Mouse (Mus musculus) kidney, postnatal 25 days (tissue): ENCODE measurements at regions not wholly inside any gene's neighbourhood (a gene's known extent, or its start where the extent isn't known, plus 50 kb on each side); places are given as distances from the start of the nearest gene placed in this dataset.

Experiments
- DNase-seq, 2 experiments: peaks; one replicate each; pipeline ENCODE4 v3.0.0; 2021; ENCODE audit warnings: mixed read lengths in 2 of 2

DNA sequence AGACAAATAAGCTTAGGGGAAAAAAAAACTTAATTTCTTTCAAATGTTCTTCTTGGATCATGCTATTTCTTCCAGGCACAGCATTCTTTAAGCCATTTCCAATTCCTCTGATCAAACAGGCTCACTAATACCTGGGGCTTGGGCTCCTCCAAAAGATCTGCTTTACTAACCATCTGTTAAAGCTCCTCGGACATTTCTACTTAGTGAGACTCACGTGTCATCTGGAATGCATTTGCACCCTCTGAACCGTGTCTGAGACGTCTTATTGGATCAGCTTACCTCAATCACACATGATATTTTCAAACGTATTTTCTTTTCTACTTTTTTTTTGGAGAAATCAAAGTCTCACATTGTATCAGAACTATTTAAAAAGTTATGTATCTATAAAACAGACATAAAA lies 132.4 kb downstream of the Npr3 start:
- no peak for DNase-seq

DNA sequence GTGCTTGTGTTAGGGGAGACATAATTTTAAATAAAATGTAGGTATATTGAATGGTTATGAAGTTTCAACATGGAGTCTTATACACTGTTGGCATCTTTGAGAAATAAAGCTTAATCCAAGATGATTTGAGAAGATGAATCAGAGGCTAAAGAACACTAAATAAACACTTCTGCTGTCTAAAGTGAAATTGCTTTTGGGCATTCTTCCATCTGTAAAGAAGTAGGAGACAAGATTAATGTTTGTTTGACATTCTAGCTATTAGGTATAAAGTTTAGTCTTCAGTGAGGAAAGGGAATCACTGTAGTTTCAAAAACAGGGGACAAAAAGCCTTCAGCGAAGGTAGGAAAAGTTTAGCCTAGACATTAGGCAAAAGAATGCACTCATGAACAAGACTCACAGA lies 136.5 kb downstream of the Npr3 start:
- DNase-seq, result no peak

DNA sequence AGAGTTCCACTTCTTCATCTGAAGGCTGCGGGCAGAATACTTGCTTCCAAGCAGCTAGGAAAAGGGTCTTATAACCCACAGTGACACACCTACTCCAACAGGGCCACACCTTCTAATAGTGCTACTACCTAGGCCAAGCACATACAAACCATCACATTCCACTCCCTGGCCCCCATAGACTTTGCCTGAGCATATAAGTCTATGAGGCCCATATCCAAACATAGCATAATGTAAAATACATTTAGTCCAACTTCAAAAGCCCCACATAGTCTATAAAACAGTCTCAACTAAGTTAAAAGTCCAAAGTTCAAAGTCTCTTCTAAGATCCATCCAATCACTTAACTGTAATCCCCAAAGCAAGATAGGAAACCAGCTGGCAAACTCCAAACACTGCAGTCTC lies 149.1 kb downstream of the Npr3 start:
- no peak for DNase-seq

- no peak for DNase-seq
These were observed 150.3 kb downstream of the Npr3 start for GRCm38 (mm10) chr15:11756786-11757185.

DNA sequence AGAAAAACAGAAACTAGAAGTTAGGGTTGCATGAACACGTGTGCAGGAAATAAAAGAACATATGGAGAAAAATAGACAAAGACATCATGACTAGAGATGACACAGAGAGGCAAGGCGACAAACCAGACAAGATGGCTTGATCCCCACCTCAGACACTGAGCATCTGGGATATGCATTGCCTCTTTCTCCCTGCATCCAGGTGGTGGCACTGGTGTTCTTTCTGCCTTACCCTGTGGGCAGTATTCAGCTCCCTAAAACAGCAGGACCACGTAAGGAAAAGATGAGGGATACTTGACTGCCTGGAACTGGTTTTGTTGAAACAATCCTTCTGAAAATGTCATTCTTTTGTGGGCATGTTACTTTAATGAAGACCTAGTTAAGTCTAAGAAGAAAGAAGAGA lies 153.9 kb downstream of the Npr3 start:
- DNase-seq, result peak; percentile 57 to 63

DNA sequence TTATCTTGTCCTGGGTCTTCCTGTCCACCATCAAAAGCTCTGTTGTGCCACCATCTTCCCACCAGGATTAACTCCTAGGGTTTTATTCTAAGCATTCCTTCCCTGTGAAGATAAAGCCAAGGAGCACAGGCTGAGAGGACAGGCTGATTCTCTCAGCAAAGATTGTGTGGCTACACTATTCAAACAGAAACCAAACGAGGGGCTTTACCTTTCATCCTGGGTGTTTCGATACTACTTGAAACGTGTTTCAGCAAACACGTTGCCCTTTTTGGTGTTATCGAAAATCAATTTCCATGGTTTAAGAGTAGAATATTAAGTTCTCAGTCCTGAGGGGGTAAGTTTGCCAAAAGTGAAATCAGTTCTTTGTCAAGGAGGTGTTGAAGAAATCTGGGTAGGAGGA lies 156.2 kb downstream of the Npr3 start:
- no peak for DNase-seq

GRCm38 (mm10) chr15:11749509-11749908 lies 157.6 kb downstream of the Npr3 start:
- DNase-seq, result no peak

DNA sequence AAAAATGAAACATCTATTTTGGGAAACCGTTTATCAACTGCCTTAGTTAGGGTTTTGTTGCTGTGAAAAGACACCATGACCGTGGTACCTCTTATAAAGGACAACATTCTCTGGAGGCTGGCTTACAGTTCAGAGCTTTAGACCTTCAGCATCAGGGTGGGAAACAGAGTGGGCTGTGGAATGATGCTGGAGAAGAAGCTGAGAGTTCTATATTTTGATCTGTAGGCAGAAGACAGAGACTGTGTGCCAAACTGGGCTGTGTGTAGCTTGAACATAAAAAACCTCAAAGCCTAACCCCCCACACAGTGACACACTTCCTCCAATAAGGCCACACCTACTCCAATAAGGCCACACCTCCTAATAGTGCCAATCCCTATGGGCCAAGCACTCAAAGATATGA lies 158.8 kb downstream of the Npr3 start:
- DNase-seq, result no peak

- no peak for DNase-seq
These were observed 160.3 kb downstream of the Npr3 start for GRCm38 (mm10) chr15:11746754-11747153.

DNA sequence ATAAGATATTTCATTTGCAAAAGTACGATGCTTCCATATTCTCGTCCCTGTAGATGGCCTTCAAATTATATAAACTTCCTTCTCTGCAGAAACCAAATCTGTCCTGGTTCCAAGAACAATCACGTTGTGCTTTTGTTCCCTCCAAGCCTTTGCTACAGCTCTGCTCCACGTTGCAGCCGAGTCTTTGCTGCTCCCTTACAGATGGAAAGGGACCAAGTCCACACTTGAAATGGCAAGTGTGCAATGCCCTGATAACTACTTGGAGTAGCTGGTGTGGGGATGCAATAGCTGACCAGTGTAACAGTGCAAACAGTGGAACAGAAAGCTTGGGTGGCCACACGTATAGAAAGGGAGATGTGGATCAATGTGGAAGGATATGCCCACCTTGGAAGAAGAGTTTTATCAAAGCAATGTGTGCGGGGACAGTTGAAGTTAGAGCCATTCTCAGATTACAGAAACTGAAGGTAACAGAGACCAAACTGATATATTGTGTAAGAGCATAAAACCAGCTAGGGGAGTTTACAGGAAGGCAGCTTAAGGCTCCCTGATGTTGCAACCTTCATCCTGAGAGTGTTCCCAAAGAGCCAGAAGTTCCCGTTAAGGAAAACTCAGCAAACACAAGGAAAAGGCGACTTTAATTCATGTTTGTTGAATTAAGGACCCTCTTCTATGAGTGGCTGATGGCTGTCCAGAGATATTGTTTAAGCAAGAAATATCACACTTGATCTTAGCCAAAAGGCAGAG lies 161.3 kb downstream of the Npr3 start:
- DNase-seq, result no peak

- DNase-seq, result no peak
These were observed 162.2 kb downstream of the Npr3 start for GRCm38 (mm10) chr15:11744903-11745302.

DNA sequence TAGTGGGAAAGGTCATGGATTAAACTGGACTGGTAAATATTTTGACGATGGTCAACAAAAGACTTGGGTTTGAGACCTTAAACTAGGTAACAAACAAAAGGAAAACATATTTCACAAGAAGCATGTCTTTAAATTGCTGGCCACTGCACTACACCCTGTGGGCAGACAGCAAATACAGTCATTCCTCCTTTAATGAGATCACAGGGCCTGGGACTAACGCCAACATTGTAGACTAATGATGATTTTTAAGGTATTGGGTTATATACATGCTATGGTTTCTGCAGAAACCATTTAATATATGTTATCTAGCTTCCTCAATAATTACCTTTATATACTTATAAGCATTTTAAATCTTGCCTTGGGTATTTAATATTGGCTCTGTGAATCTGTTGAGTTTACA lies 162.8 kb downstream of the Npr3 start:
- DNase-seq, result no peak

DNA sequence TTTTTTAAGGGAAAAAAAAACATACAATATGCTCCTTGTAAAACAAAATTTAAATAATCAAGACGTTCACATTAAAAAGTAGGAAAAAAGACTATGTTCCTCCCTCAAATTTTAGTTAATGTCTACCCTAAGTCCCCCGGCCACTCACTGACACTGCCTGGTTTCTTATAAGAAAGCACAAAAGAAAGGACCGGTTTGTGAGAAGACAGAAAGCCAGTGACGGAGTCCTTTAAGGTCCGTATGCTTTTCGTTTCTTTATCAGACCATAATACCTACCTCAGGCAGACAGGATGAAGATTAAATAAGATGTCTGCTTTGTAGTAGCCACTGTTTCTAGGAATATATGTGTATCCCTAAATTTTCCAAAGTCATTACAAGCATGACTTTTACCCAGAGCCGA lies 164.3 kb downstream of the Npr3 start:
- no peak for DNase-seq

DNA sequence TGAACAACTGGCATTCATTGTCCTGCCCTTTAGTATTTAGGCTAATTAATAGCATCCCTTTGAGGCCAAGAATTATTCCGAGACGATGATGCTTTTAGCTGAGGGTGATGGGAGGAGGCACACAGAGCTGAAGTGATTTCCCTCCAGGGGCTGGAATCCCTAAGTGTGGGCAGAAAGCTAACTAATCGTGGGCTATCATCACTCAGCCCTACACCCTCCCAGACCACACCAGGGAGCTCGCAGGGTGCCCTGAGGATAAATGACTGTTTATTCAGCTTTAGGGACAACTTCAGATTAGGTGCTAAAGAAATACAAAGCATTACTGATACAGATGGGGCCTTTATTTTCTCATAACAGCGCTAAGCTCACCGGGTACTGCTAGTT lies 164.7 kb downstream of the Npr3 start:
- no peak for DNase-seq

- no peak for DNase-seq
These were observed 165.3 kb downstream of the Npr3 start for GRCm38 (mm10) chr15:11741598-11742345.

DNA sequence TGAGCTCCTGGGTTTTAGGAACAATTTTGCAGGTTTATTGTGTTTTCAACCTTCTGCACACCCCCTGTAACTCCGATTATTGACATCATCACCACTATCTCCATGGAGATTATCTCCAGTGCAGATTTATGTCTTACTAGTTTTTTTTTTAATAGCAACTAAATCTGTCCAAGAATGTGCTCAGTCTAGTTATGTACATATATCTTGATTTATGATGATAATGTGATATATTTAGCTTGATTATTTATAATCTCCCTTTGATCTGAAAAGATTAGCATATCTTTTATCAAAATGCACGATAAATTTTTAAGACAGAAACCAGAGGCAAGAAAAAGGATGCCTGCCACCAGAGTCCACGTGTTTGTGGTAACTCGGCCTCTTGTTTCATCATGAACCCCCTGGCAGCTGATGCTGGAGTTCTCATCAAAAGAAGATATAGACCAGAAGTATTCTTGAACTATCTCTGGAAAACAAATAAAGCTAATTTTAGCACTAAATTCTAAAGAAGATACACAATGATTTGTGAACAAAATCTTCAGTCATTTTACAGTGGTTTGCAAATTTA lies 169.6 kb downstream of the Npr3 start:
- DNase-seq, result no peak

- no peak for DNase-seq
These were observed 172.3 kb downstream of the Npr3 start for GRCm38 (mm10) chr15:11734639-11735265.

- no peak for DNase-seq
These were observed 177.7 kb downstream of the Npr3 start for GRCm38 (mm10) chr15:11729381-11729780.

- DNase-seq, result no peak
These were observed 181.2 kb downstream of the Npr3 start for GRCm38 (mm10) chr15:11725620-11726530.

- DNase-seq, result no peak
These were observed 186.4 kb downstream of the Npr3 start for GRCm38 (mm10) chr15:11720645-11721044.

DNA sequence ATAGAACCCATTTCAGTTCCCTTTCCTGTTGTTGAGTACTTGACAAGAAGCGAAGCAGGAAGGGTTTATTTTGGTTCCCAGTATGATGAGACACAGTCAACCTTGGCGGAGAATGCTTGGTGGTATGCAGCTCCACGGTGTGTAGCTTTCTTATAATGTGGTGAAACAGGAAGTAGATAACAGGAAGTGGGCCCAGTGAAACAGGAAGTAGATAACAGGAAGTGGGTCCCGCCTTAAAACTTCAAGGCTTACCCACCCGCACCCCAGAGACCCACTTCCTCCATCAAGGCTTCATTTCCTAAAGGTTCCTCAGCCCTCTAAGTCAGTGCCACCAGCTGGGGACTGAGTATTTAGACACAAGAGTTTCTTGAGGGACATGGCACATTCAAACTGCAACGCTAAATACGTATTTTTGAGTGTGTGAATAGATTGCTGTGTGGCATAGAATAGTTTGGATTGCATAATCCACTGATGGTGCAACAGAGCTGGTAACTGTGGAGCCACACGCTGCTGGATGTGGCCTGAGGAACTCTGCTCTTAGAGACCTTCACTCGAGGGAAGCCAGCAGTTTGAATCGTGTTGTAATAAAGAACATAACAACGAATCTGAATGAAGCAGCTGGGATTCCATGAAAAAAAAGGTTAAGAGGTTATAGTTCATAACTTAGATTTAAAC lies 190.8 kb downstream of the Npr3 start:
- no peak for DNase-seq
